ENCODE assay signal across 8 mouse cellular contexts in the genomic region with DNA sequence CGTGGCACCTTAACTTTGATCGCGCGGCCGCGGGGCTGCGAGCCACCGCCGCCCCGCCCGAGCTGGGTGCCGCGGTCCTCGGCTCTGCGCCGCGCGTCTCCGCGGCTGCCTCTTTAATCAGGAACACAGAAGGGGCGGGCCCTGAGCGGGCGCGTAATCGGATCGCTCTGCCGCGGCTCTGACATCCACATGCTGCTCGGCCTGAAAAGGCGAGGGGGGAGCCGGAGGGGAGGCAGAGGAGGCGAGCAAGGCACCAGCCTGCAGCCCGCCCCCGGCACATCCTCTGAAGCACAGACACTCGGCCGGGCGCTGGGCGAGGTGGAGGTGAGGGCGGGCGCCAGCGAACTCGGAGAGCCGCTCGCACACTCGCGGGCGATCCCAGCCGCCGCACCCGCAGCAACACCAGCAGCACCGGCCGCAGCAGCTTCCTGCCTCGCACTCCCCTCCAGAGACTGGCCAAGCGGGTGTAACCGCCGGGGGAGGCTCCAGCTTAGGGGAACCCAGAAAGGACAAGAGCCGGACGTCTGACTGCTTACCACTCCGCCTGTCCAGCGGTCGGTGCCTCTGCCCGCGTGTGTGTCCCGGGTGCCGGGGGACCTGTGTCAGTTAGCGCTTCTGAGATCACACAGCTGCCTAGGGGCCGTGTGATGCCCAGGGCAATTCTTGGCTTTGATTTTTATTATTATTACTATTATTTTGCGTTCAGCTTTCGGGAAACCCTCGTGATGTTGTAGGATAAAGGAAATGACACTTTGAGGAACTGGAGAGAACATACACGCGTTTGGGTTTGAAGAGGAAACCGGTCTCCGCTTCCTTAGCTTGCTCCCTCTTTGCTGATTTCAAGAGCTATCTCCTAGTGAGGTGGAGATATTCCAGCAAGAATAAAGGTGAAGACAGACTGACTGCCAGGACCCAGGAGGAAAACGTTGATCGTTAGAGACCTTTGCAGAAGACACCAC. TPM values are rescaled to one million over a fixed set of nuclear protein-coding genes. Genes with fewer than 3 reads are reported as not detected.
DNase-seq lines count a peak whose midpoint lies in the region; ATAC-seq and TF ChIP-seq lines count a peak whose summit lies in the region.

TSS of gene Nrp2 (plus strand) at position 128 of the 959 bp plus-strand sequence.

- no peak for TF ChIP-seq EP300 in ES-Bruce4 (IDR thresholded peaks at IDR 0.05; ENCODE audit: insufficient read depth, low read depth, low read length)

- no peaks in the 10 kb centered on the region for H3K4me1 ChIP-seq in ES-Bruce4 (ENCODE audit: control insufficient read depth, insufficient read depth, low read length)
- no peaks in the 10 kb centered on the region for H3K4me1 ChIP-seq in forebrain, postnatal 0 days (ENCODE audit: insufficient read depth)
- peaks cover 8% of the 10 kb centered on the region; the same call in 1 of the 2 replicates for H3K4me1 ChIP-seq in lung, adult 2 months (ENCODE audit: control insufficient read depth, insufficient read depth, low read length)
- peaks cover 46% of the 10 kb centered on the region for H3K4me1 ChIP-seq in neural tube, embryonic 15.5 days
- no peaks in the 10 kb centered on the region; the same call in 1 of the 2 replicates for H3K4me1 ChIP-seq in testis, adult 2 months (ENCODE audit: control insufficient read depth, insufficient read depth, low read length)

- intact Hi-C loops in heart, postnatal 14 days (cut with DNase I) = loop anchor here (5.0 to 10.0 kb wide), 4 partner anchors 456 to 1519 kb away; no protein-coding TSS in a partner anchor

- H3K27ac ChIP-seq in ES-Bruce4 (ENCODE audit: insufficient read depth, low read length) = no peak within 1 kb of the TSS
- peak within 1 kb of the TSS; percentile 78 for H3K27ac ChIP-seq in forebrain, postnatal 0 days (ENCODE audit: low read depth, low read length)
- peak within 1 kb of the TSS; percentile 90 for H3K27ac ChIP-seq in neural tube, embryonic 15.5 days (replicated peaks)
- H3K27ac ChIP-seq in testis, adult 2 months (ENCODE audit: control insufficient read depth, insufficient read depth, low read depth, low read length) = no peak within 1 kb of the TSS

- no peak for TF ChIP-seq POLR2A in ES-Bruce4 (IDR thresholded peaks at IDR 0.05; ENCODE audit: insufficient read depth, low read length)
- TF ChIP-seq POLR2A in lung, adult 2 months (IDR thresholded peaks at IDR 0.05; ENCODE audit: borderline replicate concordance, extremely low read depth, low read depth, low read length) = peak; percentile 53; the same call in 1 of the 2 replicates
- TF ChIP-seq POLR2A in testis, adult 2 months (IDR thresholded peaks at IDR 0.05; ENCODE audit: control insufficient read depth, low read depth, low read length) = no peak; the same call in 1 of the 2 replicates

- TF ChIP-seq CTCF in ES-Bruce4 (IDR thresholded peaks at IDR 0.05; ENCODE audit: low read depth, low read length) = no peak
- no peak for TF ChIP-seq CTCF in forebrain, postnatal 0 days (IDR thresholded peaks at IDR 0.05; ENCODE audit: low read depth)
- no peak for TF ChIP-seq CTCF in lung, adult 2 months (IDR thresholded peaks at IDR 0.05; ENCODE audit: insufficient read depth, low read length)
- TF ChIP-seq CTCF in testis, adult 2 months (IDR thresholded peaks at IDR 0.05; ENCODE audit: control insufficient read depth, insufficient read depth, insufficient replicate concordance, low read depth, low read length) = no peak

- H3K9me3 ChIP-seq in ES-Bruce4 (replicated peaks; ENCODE audit: control insufficient read depth, insufficient read depth, low read length, poor library complexity, severe bottlenecking) = no peaks in the 10 kb centered on the region
- no peaks in the 10 kb centered on the region for H3K9me3 ChIP-seq in forebrain, postnatal 0 days (ENCODE audit: low read length)
- H3K9me3 ChIP-seq in neural tube, embryonic 15.5 days (replicated peaks) = no peaks in the 10 kb centered on the region

- H3K36me3 ChIP-seq in ES-Bruce4 (ENCODE audit: control insufficient read depth, insufficient read depth, low read length, poor library complexity, severe bottlenecking) = no peaks in the 10 kb centered on the region
- no peaks in the 10 kb centered on the region for H3K36me3 ChIP-seq in forebrain, postnatal 0 days (ENCODE audit: insufficient read depth)
- no peaks in the 10 kb centered on the region for H3K36me3 ChIP-seq in neural tube, embryonic 15.5 days
- no peaks in the 10 kb centered on the region for H3K36me3 ChIP-seq in testis, adult 2 months (ENCODE audit: control insufficient read depth, insufficient read depth, low read length)

- H3K4me3 ChIP-seq in ES-Bruce4 (ENCODE audit: low read depth, low read length) = peak within 1 kb of the TSS; percentile 76
- H3K4me3 ChIP-seq in forebrain, postnatal 0 days (ENCODE audit: low read depth, low read length) = peak within 1 kb of the TSS; percentile 63
- H3K4me3 ChIP-seq in lung, adult 2 months (replicated peaks; ENCODE audit: extremely low read depth, low read depth, low read length) = peak within 1 kb of the TSS; percentile 81
- H3K4me3 ChIP-seq in neural tube, embryonic 15.5 days (replicated peaks) = peak within 1 kb of the TSS; percentile 64
- peak within 1 kb of the TSS; percentile 21 for H3K4me3 ChIP-seq in testis, adult 2 months (ENCODE audit: control insufficient read depth, low read depth, low read length)

- H3K27me3 ChIP-seq in ES-Bruce4 (ENCODE audit: control insufficient read depth, insufficient read depth, low read length, poor library complexity, severe bottlenecking) = peaks cover 13% of the 10 kb centered on the region
- H3K27me3 ChIP-seq in forebrain, postnatal 0 days (ENCODE audit: insufficient read depth, low read length) = peaks cover 3% of the 10 kb centered on the region; the same call in 1 of the 2 replicates
- peaks cover under 1% of the 10 kb centered on the region; the same call in 1 of the 2 replicates for H3K27me3 ChIP-seq in neural tube, embryonic 15.5 days (replicated peaks)
- peaks cover 2% of the 10 kb centered on the region; the same call in 1 of the 2 replicates for H3K27me3 ChIP-seq in testis, adult 2 months (ENCODE audit: control insufficient read depth, insufficient read depth, low read length)

- H3K4me2 ChIP-seq in forebrain, postnatal 0 days (ENCODE audit: low read depth) = peak within 1 kb of the TSS; percentile 95
- H3K4me2 ChIP-seq in neural tube, embryonic 15.5 days = peak within 1 kb of the TSS; percentile 97

- peak within 1 kb of the TSS; percentile 58 for H3K9ac ChIP-seq in ES-Bruce4 (ENCODE audit: low read depth, poor library complexity, severe bottlenecking)
- peak within 1 kb of the TSS; percentile 69 for H3K9ac ChIP-seq in forebrain, postnatal 0 days
- H3K9ac ChIP-seq in neural tube, embryonic 15.5 days (replicated peaks) = peak within 1 kb of the TSS; percentile 81

- DNase-seq in cerebellum, adult 11-12 months = peak; percentile 66
- DNase-seq in forebrain, postnatal 0 days = peak; percentile 87
- peak; percentile 76 to 85 for DNase-seq in heart, postnatal 14 days
- peak; percentile 87 to 93 for DNase-seq in kidney, postnatal 4 days
- peak; percentile 82 for DNase-seq in lung, adult 2 months

- 1% methylated on average over 70 of the region's 76 CpGs for WGBS in forebrain, postnatal 0 days
- under 1% methylated on average over 76 of the region's 76 CpGs for WGBS in lung, adult 2 months
- 1% methylated on average over 63 of the region's 76 CpGs for WGBS in neural tube, embryonic 15.5 days

- ATAC-seq in forebrain, postnatal 0 days = peak; percentile 88
- peak; percentile 87 for ATAC-seq in neural tube, embryonic 15.5 days (ENCODE audit: low FRiP score)

RNA-seq across cellular contexts. Expression of gene Nrp2, which starts in this region (rescaled TPM):
- polyA plus RNA-seq in ES-Bruce4 (2011; ENCODE audit: insufficient read depth, insufficient read length, low read depth, missing spikeins) = 31.2 and 32.2 TPM in 2 replicates
- total RNA-seq in forebrain, postnatal 0 days (2014; rRNA removed) = 63.2 and 120 TPM in 2 replicates
- polyA plus RNA-seq in forebrain, postnatal 0 days (2015; fragmentation: Nextera tagmentation; extraction: Ambion mirVana) = 16.1 and 31.6 TPM in 2 replicates
- 10 to 100 TPM; 41.9 to 56.8 TPM for total RNA-seq in heart, postnatal 14 days (2021)
- polyA plus RNA-seq in lung, adult 2 months (2012; rRNA removed) = 21.6 and 27.8 TPM in 2 replicates
- polyA plus RNA-seq in neural tube, embryonic 15.5 days (2015; fragmentation: Nextera tagmentation; extraction: Ambion mirVana) = 33.4 and 35.6 TPM in 2 replicates
- polyA plus RNA-seq in testis, adult 2 months (2012; rRNA removed) = 2.0 and 2.7 TPM in 2 replicates

Comparison
In these comparisons a context has a peak if more than half of its experiments do, and no peak if none do; other contexts are left out.
1. H3K27ac ChIP-seq: peak in forebrain, postnatal 0 days (single experiment) and neural tube, embryonic 15.5 days (single experiment); none in ES-Bruce4 (single experiment) and testis, adult 2 months (single experiment).
2. H3K4me3 ChIP-seq: peak in every context shown above with its lines; median percentile 81 in lung, adult 2 months; 76 in ES-Bruce4; 64 in neural tube, embryonic 15.5 days; 63 in forebrain, postnatal 0 days; 21 in testis, adult 2 months.
3. Peak in every context shown above with its lines, with median percentiles within 50 percentile points of each other: H3K9ac ChIP-seq and DNase-seq.